Mouse (Mus musculus) left cerebral cortex, adult 8-10 months (tissue): Measurements from ENCODE around the gene Rnaset2b. TPM values are rescaled to one million over a fixed set of nuclear protein-coding genes. Genes with fewer than 3 reads are reported as not detected.
"Not testable (repeated sequence)": the region's sequence is repeated elsewhere in the genome, so short reads cannot be mapped to it uniquely, and the experiment has no call there.

Experiments used
- DNase-seq, 2 experiments: peaks; one replicate each; pipeline ENCODE4 v3.0.0; 2022; ENCODE audit warnings: low spot score in 2 of 2
- total RNA-seq, 4 experiments: library from RNA; stranded (reverse); gene quantifications; 2 replicates each; pipeline ENCODE4 v1.2.4; 2022

The Rnaset2b gene
- total RNA-seq, 4 experiments from 2014 or later = 47.5 to 62.4 (median 55.7) TPM

DNA sequence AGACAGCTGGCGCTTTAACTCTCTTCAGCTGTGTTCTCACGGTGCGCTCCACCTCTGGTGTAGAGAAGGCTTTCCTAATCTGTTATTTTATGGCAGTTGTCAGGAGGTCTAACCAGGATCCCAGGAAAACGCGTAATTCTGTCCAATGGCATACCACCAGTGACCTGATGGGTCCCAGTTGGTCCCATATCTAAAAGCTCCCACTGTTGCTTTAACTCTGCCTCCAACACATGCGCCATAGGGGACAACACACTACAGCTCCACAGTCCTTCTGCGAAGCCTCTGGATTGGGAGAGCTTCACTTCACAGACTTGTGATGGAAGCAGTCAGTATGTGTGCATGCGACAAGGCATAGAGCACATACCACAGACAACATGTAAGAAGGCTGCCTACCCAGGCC is 9.7 kb downstream of the Rnaset2b start:
- not testable (repeated sequence) for DNase-seq

DNA sequence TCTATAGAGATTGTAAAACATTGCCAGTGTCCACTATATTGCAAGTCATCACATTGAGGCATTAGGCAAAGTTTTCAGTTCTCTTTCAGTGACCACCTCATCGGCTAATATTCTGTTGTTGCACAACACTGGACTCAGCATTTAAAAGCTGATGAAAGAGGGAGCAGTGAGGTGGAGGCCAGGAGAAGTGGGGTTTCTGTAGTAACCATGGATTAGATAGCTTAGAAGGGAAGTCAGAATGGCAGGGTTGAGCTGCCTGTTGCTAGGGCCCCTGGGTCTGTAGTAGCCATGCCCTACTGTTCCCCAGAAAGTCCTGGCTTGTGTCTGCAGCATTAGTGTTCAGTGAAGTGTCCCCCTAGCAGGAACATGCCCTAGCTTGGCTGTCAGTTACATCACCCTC is 15.7 kb downstream of the Rnaset2b start:
- not testable (repeated sequence) for DNase-seq

DNA sequence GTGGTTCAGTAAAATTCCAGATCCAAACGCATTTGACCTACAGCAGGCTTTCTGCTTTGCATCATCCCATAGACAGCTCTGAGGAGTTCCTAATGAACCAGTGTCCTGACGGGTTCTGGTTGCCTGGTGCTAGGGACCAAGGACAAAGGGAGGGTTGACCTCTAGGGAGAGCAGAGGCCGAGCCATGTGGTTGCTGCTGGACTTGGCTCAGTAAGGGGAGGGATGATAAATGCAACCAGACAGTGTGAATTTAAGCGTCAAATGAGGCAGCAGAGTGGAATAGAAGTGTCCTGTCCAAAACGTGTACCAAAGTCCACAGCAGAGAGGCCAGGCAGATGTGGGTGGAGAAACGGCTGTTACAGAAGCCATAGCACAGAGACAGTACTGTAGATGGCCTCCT is 25.1 kb downstream of the Rnaset2b start:
- not testable (repeated sequence) for DNase-seq

DNA sequence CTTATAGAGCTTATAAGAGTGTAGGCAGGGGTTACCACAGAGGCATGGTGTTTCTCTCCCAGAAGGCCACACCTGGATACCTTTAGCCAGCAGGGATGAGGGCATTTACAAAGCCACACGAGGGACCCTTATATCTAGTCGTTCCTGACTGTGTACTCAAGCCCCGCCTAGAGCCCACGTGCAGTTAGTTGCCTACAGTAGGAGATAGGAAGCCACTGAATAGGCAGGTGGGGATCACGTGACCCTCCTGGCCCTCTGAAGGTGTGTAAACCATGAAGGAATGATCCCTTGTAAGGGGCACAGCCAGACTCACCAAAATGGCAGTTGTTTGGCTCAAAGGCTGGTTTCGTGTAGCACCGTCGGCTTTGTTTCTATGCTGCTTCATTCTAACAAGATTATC is 26.4 kb downstream of the Rnaset2b start:
- not testable (repeated sequence) for DNase-seq

DNA sequence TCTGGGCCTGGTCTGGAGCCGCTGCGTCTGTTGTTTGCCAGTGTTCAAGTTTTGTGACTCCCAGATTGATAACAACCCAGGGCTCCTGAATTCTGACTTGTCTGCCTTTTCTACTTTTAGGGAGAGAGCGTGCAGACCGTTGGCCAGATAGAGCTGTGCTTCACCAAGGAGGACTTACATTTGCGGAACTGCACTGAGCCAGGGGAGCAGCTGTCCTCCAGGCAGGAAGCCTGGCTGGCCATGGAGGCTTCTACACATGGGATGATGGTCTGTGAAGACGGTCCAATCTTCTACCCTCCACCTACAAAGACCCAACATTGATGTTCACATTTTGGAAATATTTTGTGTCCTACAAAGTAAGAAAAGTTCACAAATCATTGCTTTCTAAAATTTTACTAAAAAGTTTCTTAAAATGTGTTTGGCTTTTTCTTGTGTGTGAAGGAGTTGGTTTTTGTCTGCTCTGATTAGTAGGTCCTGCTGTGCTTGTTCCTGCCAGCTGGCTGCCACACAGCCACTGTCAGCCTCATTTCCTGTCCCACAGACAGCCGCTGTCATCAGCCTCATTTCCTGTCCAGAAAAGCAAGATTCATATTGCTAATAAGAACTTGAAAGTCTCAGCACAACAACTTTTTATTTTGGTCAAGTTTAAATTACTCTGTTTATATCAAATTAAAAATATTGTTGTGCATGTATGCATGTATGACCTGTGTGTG is 27.5 kb downstream of the Rnaset2b start:
- DNase-seq = not testable (repeated sequence)

DNA sequence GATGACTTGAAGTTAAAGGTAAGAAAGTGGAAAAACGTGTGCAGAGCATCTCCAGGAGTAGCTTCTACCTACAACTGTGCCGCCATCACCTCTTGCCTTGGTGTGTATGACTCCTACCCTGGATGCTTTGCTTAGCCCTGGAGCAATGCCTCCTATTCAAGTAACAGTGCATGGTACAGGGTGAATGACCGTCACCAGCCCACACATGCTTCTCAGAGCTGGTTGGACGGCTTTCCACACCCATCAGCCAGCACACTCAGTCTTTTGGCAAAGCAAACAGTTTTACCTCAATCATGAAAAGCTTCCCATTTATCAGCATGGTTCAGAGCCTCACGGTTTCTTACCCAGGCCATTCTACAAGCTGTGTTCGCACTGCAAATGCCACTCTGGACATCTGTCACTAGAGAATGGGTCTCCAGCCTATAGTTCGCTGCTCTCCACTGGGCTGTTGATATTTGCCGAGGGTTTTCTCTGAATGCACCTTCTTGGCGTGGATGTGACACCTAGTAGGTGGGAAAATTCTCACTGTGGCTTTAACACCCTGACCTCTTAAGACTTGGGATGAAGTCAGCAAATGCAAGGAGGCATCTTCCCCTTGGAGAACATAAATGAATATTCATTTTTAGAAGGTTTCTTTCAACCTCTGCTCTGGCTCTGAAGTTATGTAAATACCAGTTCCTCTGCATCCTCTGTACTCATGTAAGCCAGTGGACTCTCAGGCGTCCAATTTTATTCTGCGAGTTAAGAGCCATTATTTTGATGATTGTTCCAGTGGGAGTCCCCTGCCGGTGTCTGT is 31.6 kb downstream of the Rnaset2b start:
- DNase-seq = not testable (repeated sequence)

DNA sequence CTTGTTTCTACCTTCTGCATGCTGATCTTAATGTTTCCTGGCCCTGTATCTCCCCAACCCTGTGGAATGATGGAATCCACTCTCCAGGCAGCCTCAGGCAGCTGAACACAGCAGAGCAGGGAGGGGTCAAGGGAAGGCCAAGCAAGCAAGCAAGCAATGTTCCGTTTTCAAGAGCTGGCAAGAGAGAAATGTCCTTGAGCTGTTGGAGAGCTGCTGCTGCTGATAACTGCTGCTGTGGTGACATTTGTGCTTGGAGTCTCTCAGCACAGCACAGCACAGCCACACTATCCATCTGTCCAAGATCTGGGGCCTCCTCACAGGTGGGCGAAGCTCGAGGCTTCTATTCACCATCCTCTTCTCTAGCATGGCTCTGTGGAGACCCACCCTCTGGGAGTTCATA is 33.0 kb downstream of the Rnaset2b start:
- not testable (repeated sequence) for DNase-seq

DNA sequence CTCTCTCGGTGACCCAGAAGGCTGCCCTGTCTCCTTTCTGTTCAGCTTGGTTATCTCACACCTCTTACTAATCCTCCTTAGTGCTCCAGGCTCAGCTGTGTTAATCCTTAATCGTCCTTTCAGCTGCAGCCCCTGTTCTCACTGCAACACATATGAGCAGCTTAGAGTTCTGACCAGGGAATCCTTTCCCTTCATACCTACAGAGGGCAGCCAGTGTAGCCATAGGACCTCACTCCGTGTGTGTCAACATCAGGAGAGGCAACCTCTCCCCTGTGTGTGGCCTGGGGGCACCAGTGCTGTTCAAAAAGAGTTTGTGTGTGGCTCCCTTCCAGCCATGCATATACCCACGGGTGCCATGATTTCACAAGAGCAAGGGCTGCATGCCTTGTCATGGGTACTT is 35.2 kb downstream of the Rnaset2b start:
- not testable (repeated sequence) for DNase-seq

DNA sequence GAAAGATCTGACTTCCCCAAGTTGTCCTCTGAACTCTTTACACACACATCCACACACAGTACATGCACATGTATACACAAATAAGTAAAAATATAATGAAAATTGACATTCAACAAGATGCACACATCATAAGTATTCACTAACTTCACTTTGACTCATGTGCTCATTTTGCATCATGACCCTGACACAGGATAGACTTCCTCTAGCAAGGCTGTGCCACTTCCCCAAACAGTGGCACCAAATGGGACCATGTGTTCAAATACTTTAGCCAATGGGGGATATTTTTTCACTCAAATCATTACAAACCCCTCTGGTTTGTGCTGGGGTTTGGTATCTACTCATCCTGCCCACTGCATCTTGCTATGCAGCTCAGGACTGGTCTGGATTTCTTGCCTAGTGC is 38.5 kb downstream of the Rnaset2b start:
- not testable (repeated sequence) for DNase-seq

DNA sequence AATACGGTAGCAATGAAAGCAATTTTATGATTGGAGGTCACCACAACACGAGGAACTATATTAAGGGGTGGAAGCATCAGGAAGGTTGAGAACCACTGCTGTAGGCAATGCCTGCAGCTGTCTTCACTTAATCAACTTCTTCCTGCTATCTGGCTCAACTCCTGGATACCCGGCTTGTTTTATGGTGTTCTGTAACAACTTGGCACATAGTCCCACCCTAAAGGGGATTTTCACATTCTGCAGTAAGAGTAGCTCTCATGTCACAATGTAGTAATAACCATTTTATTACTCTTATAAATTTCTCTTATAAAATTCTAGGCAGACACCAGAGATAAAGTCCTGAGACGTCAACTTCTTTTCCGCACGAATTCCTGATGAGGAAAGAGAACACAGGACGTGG is 39.0 kb downstream of the Rnaset2b start:
- not testable (repeated sequence) for DNase-seq

DNA sequence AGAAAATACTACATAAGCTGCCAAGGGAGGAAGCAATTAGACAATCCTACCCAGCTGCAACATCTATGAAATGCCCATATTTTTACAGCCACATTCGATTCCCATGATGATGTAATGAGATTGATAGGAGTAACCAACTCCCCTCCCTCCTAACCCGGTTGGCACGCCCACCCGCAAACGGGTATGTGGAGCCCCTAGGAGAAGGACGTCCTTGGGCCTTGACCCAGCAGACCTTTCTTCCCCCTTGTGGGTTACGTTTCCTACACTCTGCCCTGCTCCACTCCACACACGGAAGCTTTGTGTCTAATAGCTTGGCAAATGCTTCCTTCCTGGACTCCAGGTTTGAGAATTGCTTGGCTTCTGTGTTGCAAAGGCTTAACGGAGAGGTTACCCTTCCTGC is 39.5 kb downstream of the Rnaset2b start:
- DNase-seq = not testable (repeated sequence)

DNA sequence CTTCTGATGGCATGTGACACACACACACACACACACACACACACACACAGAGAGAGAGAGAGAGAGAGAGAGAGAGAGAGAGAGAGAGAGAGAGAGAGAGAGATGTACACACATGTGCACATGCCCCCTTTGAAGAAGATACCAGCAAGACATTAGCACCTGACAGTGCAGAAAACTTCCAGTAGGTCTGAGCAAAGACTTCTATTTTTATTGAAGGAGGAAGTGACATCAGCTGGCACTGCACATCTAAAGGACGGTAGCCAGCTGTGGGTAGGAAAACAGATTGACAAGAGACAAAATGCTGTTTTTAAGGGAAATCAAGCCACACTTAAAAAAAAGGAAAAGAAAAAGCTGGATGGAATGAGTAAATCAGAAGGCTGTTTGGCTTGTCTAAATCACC is 43.8 kb downstream of the Rnaset2b start:
- DNase-seq = not testable (repeated sequence)

DNA sequence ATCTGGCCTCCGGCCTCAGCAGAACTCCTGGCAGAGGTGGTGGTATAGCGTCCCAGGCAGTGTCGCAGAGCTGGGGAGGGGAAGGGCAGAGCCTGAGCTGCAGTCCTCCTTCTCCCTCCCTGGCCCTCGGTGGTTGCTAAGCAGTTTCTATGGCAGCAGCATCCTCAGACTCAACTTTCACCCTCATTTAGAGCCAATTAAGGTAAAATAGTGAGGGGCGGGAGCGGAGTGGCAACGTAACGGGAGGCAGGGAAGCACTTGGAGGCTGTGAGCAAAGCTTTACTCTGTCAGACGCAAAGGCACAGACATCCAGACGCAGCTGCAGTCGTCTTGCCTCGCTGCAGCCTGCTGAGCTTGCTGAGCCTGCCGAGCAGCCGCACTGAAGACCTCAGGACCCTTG is 54.8 kb downstream of the Rnaset2b start, which contains the start of gene Gm1604a:
Gene Gm1604a (plus strand): TSS at position 312 of the 400 bp plus-strand sequence.
- DNase-seq = peak; percentile 26 to 27

DNA sequence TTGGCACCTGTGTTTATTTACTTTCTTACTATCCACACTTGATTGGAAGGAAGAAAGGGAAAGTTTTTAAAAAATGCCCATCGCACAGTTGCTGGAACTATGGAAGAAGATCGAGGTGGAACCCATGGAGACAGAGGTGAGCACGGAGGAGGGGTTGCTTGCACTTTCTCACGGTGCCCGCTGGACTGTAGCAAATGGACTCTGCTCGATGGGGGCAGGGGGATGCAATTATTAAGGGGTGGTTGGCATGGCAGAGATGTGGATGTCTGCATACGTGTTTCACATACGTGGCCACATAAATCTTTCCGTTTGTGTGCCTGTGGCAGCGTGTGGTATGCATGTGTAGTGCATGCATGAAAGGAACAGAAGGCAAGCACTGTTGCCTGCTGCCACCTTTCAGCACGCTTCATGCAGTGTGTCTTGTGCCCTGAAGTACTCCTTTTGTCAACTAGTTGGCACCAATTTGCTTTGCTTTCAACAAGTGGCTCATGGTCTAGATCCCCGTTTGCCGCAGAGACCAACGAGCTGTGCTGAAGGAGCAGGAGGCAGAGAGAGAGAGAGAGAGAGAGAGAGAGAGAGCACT is 55.4 kb downstream of the Rnaset2b start:
- not testable (repeated sequence) for DNase-seq

DNA sequence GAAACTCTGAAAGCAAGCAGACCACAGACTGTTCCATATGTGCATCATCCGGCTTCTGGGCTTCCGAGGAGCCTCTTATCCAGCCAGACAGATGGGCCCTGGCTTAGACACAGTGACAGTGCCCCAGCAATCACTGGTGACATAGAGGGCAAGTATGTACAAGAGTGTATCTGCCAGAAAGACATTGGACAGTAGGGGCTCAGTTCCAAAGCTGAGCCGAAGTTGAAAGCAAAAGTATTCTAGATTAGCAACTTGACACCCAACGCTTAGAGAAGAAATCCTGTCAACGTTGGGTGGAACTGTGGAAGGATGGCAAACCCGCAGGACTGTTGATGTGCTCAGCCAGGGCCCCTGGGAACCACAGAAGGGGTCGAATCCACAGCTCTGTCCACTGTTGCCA is 59.8 kb downstream of the Rnaset2b start:
- DNase-seq = not testable (repeated sequence)

DNA sequence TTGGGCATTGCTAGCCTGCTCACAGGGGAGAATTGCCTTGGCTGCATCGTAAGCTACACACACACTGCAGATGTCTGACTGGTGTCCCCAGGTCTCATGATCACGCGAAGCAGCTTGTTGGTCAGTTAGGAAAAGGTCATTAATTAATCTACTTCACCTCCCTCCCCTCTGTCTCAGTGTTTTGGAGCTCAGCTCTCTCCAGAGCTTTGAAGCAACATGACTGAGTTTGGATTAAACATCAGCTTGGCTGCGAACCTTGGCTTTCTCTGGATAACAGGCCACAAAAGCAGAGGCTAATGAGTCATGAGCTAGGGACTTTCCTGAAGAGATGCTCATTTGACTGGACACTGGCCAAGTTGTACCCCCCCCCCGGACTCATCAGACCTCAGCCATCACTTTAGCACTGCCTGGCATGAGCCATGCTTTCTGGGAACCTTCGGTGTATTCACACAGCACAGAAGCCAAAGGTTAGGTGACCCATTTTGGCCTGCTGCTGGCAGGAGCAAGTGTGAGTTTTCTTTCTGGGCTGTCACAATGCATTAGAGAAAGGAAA is 60.3 kb downstream of the Rnaset2b start:
- DNase-seq = not testable (repeated sequence)

DNA sequence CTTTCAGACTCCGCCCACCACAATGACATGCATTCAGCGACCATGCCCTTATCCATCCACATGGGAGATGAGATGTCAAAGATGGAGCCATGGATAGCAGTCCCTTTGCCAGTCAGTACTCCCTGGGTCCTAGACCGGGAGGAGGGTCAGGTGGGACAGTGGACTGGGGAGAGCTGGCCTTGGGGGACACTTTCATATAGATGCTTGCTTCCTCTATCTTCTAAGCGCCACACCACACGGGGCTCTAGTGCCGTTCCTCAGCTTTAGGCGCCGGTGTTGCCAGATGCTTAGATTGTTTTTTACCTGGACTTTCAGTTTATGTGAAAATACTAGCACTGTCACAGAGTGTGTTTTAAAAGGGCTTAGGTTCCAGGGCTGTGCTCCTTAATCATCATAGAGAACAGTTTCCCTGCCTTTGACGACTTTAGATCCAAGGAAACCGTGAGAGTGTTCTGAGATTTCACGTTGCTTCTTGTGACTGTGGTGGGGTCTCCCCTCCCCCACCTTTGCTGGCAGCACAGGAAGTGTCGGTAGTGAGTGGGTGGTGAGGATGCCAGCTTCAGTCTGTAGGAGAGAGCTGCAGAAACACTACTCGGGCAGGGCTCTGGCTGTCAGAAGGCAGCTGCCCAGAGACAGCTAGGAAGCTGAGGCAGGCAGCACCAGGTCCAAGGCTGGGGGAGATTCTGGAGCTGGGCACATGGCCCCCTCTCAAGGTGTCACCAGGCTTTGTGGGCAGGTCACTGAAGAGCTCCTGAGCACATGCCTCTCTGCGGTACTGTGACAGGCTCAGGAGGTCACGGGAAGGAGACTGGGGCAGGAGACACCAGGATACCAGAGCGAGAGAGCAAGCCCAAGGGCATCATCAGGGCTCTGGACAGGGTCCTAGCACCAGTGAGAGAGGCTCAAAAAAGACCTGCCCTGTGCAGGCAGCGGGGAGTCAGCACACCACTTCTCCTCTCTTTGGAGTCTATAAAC is 63.0 kb downstream of the Rnaset2b start:
- DNase-seq = not testable (repeated sequence)
